Mouse (Mus musculus) kidney, postnatal 14 days (tissue): ENCODE measurements around the gene Olfr67.
"Not testable (repeated sequence)": the region's sequence is repeated elsewhere in the genome, so short reads cannot be mapped to it uniquely, and the experiment has no call there.

ENCODE experiments used
- DNase-seq: peaks from one replicate; pipeline ENCODE4 v3.0.0; 2022; ENCODE audit warnings: mixed read lengths

Gene Olfr67

GRCm38 (mm10) chr7:103767687-103768086, 23.9 kb downstream of the Olfr67 start:
- DNase-seq, result not testable (repeated sequence)

GRCm38 (mm10) chr7:103762212-103762611, 29.4 kb downstream of the Olfr67 start:
- not testable (repeated sequence) for DNase-seq

GRCm38 (mm10) chr7:103757233-103757632, 34.4 kb downstream of the Olfr67 start, which contains the start of gene Olfr630:
Olfr630 (minus strand) TSS chr7:103757333.
- no peak for DNase-seq

GRCm38 (mm10) chr7:103744843-103745242, 46.8 kb downstream of the Olfr67 start, which contains the start of gene Olfr629:
Olfr629 (minus strand) TSS chr7:103744943.
- DNase-seq, result no peak
